Mouse (Mus musculus) myocyte (in vitro differentiated cells): Measurements from ENCODE around the gene Hist1h1e. TPM values are rescaled to one million over a fixed set of nuclear protein-coding genes. Genes with fewer than 3 reads are reported as not detected.
"Not testable (repeated sequence)": the region's sequence is repeated elsewhere in the genome, so short reads cannot be mapped to it uniquely, and the experiment has no call there.

ENCODE experiments used
- H3K27me3 ChIP-seq: one replicate; pipeline ENCODE4 v1.6.1; 2011; ENCODE audit not compliant: control insufficient read depth, insufficient read depth, insufficient read length
- H3K36me3 ChIP-seq: one replicate; pipeline ENCODE4 v1.6.1; 2011; ENCODE audit not compliant: control insufficient read depth, insufficient read depth
- H3K4me2 ChIP-seq: one replicate; pipeline ENCODE4 v1.6.1; 2011; ENCODE audit warnings: low read depth, control low read depth
- H3K4me3 ChIP-seq: one replicate; pipeline ENCODE4 v1.5.1; 2011; ENCODE audit warnings: mild to moderate bottlenecking, control low read depth, moderate library complexity
- H3K79me2 ChIP-seq: one replicate; pipeline ENCODE4 v1.6.1; 2011; ENCODE audit not compliant: control insufficient read depth, insufficient read depth
- H3ac ChIP-seq: one replicate; pipeline ENCODE4 v1.6.1; 2011; ENCODE audit not compliant: control insufficient read depth, insufficient read length
- CEBPB ChIP-seq: IDR thresholded peaks from 2 replicates; pipeline ENCODE4 v1.6.1; 2011; ENCODE audit warnings: mild to moderate bottlenecking, moderate library complexity; ENCODE audit not compliant: poor library complexity, insufficient read depth, severe bottlenecking
- E2F4 ChIP-seq: IDR thresholded peaks from one replicate; pipeline ENCODE4 v1.6.1; 2011; ENCODE audit warnings: mild to moderate bottlenecking, control low read depth, moderate library complexity; ENCODE audit not compliant: insufficient read depth
- MAX ChIP-seq: IDR thresholded peaks from one replicate; pipeline ENCODE4 v1.6.1; 2011; ENCODE audit warnings: low read depth, mild to moderate bottlenecking, control low read depth
- MYOD1 ChIP-seq, 3 experiments: IDR thresholded peaks; one replicate each; pipeline ENCODE4 v1.6.1; 2011; ENCODE audit warnings: control low read depth in 2 of 3, low read depth in 2 of 3, mild to moderate bottlenecking in 2 of 3, moderate library complexity in 1 of 3; ENCODE audit not compliant: insufficient read length in 2 of 3, control insufficient read depth in 1 of 3
- MYOG ChIP-seq, 3 experiments: IDR thresholded peaks; one replicate each; pipeline ENCODE4 v1.6.1; 2011; ENCODE audit warnings: control low read depth in 2 of 3, low read depth in 2 of 3, mild to moderate bottlenecking in 2 of 3; ENCODE audit not compliant: insufficient read length in 2 of 3, control insufficient read depth in 1 of 3, insufficient read depth in 1 of 3
- POLR2A ChIP-seq: IDR thresholded peaks from one replicate; pipeline ENCODE4 v1.6.1; 2011; ENCODE audit warnings: low read depth, mild to moderate bottlenecking, control low read depth, moderate library complexity; ENCODE audit not compliant: insufficient read length
- POLR2AphosphoS2 ChIP-seq: IDR thresholded peaks from one replicate; pipeline ENCODE4 v1.6.1; 2011; ENCODE audit warnings: low read depth, control low read depth; ENCODE audit not compliant: insufficient read length
- REST ChIP-seq: IDR thresholded peaks from one replicate; pipeline ENCODE4 v1.6.1; 2011; ENCODE audit warnings: mild to moderate bottlenecking, control low read depth, moderate library complexity; ENCODE audit not compliant: insufficient read depth, insufficient read length
- SRF ChIP-seq: IDR thresholded peaks from one replicate; pipeline ENCODE4 v1.6.1; 2011; ENCODE audit warnings: low read depth; ENCODE audit not compliant: control insufficient read depth, insufficient read length
- TCF12 ChIP-seq: IDR thresholded peaks from one replicate; pipeline ENCODE4 v1.6.1; 2011; ENCODE audit warnings: mild to moderate bottlenecking, control low read depth; ENCODE audit not compliant: poor library complexity, insufficient read depth, severe bottlenecking
- TCF3 ChIP-seq: IDR thresholded peaks from one replicate; pipeline ENCODE4 v1.6.1; 2011; ENCODE audit warnings: low read depth, control low read depth; ENCODE audit not compliant: insufficient read length
- USF1 ChIP-seq: IDR thresholded peaks from one replicate; pipeline ENCODE4 v1.6.1; 2011; ENCODE audit warnings: low read depth, mild to moderate bottlenecking, control low read depth, moderate library complexity
- polyA plus RNA-seq: library from polyadenylated mRNA; unstranded; fragments of >200 nt; fragmentation: generic; extraction: Trizol; gene quantifications from one replicate; pipeline ENCODE4 v1.2.1, GENCODE M21; 2012; ENCODE audit warnings: missing spikeins

Gene Hist1h1e
- polyA plus RNA-seq, 1 experiment: 4.7 TPM

DNA sequence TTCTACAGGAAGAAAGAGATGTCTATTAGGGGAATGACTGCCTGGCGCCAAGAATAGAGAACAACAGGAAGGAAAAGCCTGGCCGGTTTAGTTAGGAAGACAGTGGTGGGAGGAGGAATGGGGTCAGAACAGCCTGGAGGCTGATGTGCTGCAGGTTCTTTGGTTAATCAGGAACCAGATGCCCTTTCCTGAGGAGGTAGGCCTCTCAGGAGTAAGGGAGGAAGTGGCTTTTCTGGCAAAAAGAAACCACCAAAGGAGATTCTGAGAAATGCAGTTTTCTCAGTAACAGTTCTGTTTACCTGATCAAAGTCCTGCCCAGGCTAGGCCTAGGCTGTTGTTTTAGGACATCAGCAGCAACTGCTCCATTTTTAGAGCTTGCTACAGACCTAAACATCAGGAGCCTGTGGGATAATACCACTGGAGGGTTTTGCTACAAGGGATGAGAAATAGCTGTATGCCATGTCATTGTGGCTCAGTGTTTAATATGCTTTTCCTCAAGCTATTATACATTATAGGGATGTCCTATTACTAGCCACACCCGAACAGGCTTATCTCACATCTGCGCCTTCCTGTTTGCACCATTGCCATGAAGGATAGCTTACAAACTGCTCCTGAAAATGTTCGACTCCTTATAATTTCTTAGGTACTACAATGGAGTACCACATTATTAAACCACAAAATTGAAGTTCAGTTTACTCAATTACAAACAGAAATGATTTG lies 29.1 kb downstream of the Hist1h1e start:
- H3K4me2 ChIP-seq: no peak overlapping the region
- no peaks in the 10 kb centered on the region for H3K36me3 ChIP-seq
- no peaks in the 10 kb centered on the region for H3K27me3 ChIP-seq
- TF ChIP-seq USF1 (no peak), REST (no peak), SRF (no peak), POLR2A (no peak)
- H3K4me3 ChIP-seq: no peak overlapping the region
- H3ac ChIP-seq: no peak overlapping the region
- H3K79me2 ChIP-seq: no peaks in the 10 kb centered on the region

DNA sequence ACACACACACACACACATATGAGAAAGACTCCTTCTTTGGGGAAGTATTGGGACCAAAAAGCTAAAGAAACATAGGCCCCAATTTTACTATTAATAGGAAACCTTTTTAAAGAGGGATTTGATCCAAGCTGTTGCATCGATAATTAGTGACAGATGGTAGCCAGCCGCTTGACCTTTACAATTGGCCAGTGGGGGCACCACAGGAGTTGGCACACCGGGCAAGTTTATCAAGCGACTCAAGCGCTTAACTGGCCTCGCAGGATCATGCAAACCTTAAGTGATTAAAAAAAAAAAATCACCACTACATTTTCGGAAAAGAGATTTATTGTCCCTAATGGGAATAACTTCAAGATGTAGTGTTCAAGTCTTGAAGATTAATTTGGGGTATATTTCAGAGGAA lies 29.7 kb downstream of the Hist1h1e start:
- Histone ChIP-seq H3K27me3 (no peaks in the 10 kb centered on the region), H3K4me2 (no peak overlapping the region), H3K79me2 (no peaks in the 10 kb centered on the region), H3ac (no peak overlapping the region), H3K4me3 (no peak overlapping the region), H3K36me3 (no peaks in the 10 kb centered on the region)
- no peak for TF ChIP-seq TCF3

DNA sequence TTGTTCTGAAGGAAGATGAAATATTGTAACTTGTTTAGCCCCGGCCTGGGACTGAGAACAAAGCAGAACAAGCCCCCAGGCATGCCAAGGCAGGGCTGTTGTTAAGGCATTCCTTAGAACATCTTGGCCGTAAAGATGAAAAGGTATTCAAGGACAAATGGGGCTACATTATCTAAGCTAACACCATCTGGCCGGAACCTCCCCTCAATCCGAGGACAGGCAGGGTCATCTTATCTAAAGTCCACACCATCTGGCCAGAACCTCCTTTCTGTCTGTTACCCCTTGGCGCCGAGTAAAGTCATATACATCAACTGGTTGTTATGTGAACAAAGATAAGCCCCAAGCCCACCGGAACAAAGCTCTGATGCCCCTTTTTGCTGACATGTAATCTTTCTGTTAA lies 30.5 kb downstream of the Hist1h1e start:
- not testable (repeated sequence) for H3K36me3 ChIP-seq, H3K4me3 ChIP-seq, H3ac ChIP-seq, H3K4me2 ChIP-seq, H3K79me2 ChIP-seq, H3K27me3 ChIP-seq

DNA sequence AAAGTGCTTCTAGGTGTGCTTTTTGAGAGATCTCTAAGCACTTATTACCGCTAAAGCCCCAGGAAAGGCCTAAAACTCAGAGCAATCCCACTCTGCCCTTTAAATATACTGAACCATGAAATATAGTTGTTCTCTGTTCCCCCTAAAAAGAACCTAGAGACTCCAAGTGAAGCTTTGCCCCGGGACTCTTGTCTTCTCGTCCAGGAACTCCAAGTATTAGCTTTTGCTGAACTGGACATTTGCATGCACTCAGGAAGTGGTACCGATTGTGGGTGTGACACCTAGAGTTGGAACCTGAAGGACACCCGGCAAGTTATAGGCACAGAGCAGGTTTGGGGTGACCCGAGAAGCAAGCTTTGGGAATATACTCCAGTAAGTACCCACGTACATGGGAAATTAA lies 31.2 kb downstream of the Hist1h1e start:
- no peak overlapping the region for H3ac ChIP-seq
- no peaks in the 10 kb centered on the region for H3K79me2 ChIP-seq
- H3K4me3 ChIP-seq: no peak overlapping the region
- H3K36me3 ChIP-seq: no peaks in the 10 kb centered on the region
- no peaks in the 10 kb centered on the region for H3K27me3 ChIP-seq
- no peak overlapping the region for H3K4me2 ChIP-seq
- TF ChIP-seq TCF3: no peak
- TF ChIP-seq REST: no peak

DNA sequence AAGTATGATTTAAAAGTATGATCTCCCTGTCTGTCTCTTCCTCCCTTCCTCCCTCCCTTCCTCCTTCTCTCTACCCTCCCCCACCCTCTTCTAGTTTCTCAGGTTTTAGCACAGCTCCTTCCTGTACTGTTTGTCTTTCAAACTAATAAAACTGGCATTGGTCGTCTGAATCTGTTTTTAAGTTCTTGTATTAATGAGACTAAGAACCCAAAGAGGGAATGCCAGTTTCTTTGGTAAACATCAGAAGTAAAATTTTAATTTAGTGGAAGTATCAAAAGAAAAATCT lies 35.5 kb downstream of the Hist1h1e start:
- H3K4me3 ChIP-seq: peak overlapping the region; percentile 33
- H3K79me2 ChIP-seq: no peaks in the 10 kb centered on the region
- H3K27me3 ChIP-seq: no peaks in the 10 kb centered on the region
- no peak overlapping the region for H3ac ChIP-seq
- H3K36me3 ChIP-seq: no peaks in the 10 kb centered on the region
- H3K4me2 ChIP-seq: peak overlapping the region; percentile 87
- TF ChIP-seq TCF12: no peak
- TF ChIP-seq SRF: no peak
- no peak for TF ChIP-seq TCF3
- no peak for TF ChIP-seq MAX
- TF ChIP-seq USF1: no peak
- no peak for TF ChIP-seq MYOD1 (IDR thresholded peaks at IDR 0.05; ENCODE audit: control insufficient read depth in 1 of 3, insufficient read length in 2 of 3, low read depth in 2 of 3)
- TF ChIP-seq CEBPB: no peak
- no peak for TF ChIP-seq E2F4
- TF ChIP-seq POLR2AphosphoS2: no peak
- no peak for TF ChIP-seq MYOG (IDR thresholded peaks at IDR 0.05; ENCODE audit: control insufficient read depth in 1 of 3, insufficient read depth in 1 of 3, insufficient read length in 2 of 3, low read depth in 2 of 3)
- TF ChIP-seq REST: no peak
- no peak for TF ChIP-seq POLR2A

DNA sequence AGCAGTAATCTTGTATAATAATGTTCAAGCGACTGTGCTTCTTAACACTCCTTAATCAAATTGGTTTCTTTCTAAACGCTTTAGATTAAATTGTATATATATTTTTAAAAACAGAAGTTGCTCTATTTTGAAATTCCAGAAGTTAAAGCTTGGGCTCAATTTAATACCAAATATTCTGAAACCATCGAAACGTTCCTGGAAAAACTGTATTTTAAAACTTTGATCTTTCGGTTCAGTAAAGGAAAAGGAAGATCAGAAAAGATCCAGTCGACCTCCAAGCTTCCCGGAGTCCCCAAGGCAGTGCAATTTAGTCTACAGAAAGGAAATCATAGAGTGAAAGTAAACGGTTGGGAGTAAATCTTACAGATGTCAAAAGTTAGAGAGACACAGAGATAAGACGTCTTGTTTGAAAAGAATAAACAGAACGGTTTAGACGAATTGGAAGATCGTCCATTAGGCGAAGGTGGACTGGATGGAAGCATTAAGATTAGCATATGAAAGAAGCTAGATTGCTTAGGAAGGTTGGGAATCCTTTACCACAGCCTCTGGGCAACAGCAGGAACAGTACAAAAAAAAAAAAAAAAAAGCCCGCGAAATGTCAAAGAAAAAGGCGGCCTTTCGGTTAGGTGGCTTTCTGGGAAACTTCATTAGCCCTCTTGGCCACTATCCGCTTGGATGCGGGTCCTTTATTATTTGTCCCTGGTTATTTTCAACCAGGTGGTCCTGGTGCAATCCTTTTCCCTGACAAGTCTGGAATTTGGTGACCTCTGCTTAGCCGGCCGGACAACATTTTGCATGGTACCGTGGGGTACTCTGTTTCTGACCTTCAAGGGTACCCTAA lies 36.0 kb downstream of the Hist1h1e start:
- Histone ChIP-seq H3K27me3 (no peaks in the 10 kb centered on the region), H3K4me3 (peak overlapping the region; percentile 33), H3K79me2 (no peaks in the 10 kb centered on the region), H3ac (no peak overlapping the region), H3K36me3 (no peaks in the 10 kb centered on the region), H3K4me2 (peak overlapping the region; percentile 87)
- TF ChIP-seq MAX (no peak), MYOD1 (IDR thresholded peaks at IDR 0.05; ENCODE audit: control insufficient read depth in 1 of 3, insufficient read length in 2 of 3, low read depth in 2 of 3) (no peak), POLR2AphosphoS2 (no peak), REST (no peak), MYOG (IDR thresholded peaks at IDR 0.05; ENCODE audit: control insufficient read depth in 1 of 3, insufficient read depth in 1 of 3, insufficient read length in 2 of 3, low read depth in 2 of 3) (no peak), SRF (no peak), TCF12 (no peak)
